Mouse (Mus musculus): ENCODE data around the gene Kxd1. TPM values are rescaled to one million over a fixed set of nuclear protein-coding genes. Genes with fewer than 3 reads are reported as not detected.
A peak's percentile ranks its signal among the peaks of the same experiment; 100 is the strongest.

The Kxd1 gene
- polyA plus RNA-seq, 1 experiment from 2014 or later = 45.5 TPM

GRCm38 (mm10) chr8:70486191-70486681 is 41.5 kb downstream of the Kxd1 start:
- 52% methylated on average over 7 of the region's 7 CpGs for WGBS
- Histone ChIP-seq H3K36me3 (ENCODE audit: control insufficient read depth, insufficient read depth) (no peaks in the 10 kb centered on the region), H3K4me3 (replicated peaks; ENCODE audit: low read length) (peak overlapping the region; percentile 69), H3K4me2 (ENCODE audit: low read length) (peak overlapping the region; percentile 84), H3K9me3 (ENCODE audit: control insufficient read depth, low read length) (no peaks in the 10 kb centered on the region), H3K27me3 (replicated peaks; ENCODE audit: control insufficient read depth, insufficient read depth, low read length) (peaks cover 55% of the 10 kb centered on the region), H3K27ac (ENCODE audit: low read length) (no peak overlapping the region), H3K4me1 (replicated peaks; ENCODE audit: control insufficient read depth, insufficient read depth, low read length) (peaks cover 23% of the 10 kb centered on the region), H3K9ac (replicated peaks; ENCODE audit: low read depth, low read length) (peak overlapping the region; percentile 88; the same call in 1 of the 2 replicates)
- no peak for ATAC-seq

- no peak overlapping the region for H3K4me2 ChIP-seq (ENCODE audit: low read length)
- ATAC-seq = no peak
- WGBS = 69% methylated on average over 2 of the region's 2 CpGs
- H3K9me3 ChIP-seq (ENCODE audit: control insufficient read depth, low read length) = no peaks in the 10 kb centered on the region
- no peak overlapping the region for H3K9ac ChIP-seq (replicated peaks; ENCODE audit: low read depth, low read length)
- H3K36me3 ChIP-seq (ENCODE audit: control insufficient read depth, insufficient read depth) = no peaks in the 10 kb centered on the region
- H3K4me3 ChIP-seq (replicated peaks; ENCODE audit: low read length) = no peak overlapping the region
- peaks cover 11% of the 10 kb centered on the region for H3K4me1 ChIP-seq (replicated peaks; ENCODE audit: control insufficient read depth, insufficient read depth, low read length)
- H3K27ac ChIP-seq (ENCODE audit: low read length) = no peak overlapping the region
- peaks cover 26% of the 10 kb centered on the region for H3K27me3 ChIP-seq (replicated peaks; ENCODE audit: control insufficient read depth, insufficient read depth, low read length)
Observed at GRCm38 (mm10) chr8:70482943-70483342, 44.8 kb downstream of the Kxd1 start.

GRCm38 (mm10) chr8:70481908-70482307 is 45.8 kb downstream of the Kxd1 start:
- no peaks in the 10 kb centered on the region for H3K9me3 ChIP-seq (ENCODE audit: control insufficient read depth, low read length)
- H3K36me3 ChIP-seq (ENCODE audit: control insufficient read depth, insufficient read depth) = no peaks in the 10 kb centered on the region
- no peak overlapping the region for H3K4me3 ChIP-seq (replicated peaks; ENCODE audit: low read length)
- H3K4me2 ChIP-seq (ENCODE audit: low read length) = no peak overlapping the region
- peaks cover 23% of the 10 kb centered on the region for H3K27me3 ChIP-seq (replicated peaks; ENCODE audit: control insufficient read depth, insufficient read depth, low read length)
- no peak overlapping the region for H3K27ac ChIP-seq (ENCODE audit: low read length)
- H3K4me1 ChIP-seq (replicated peaks; ENCODE audit: control insufficient read depth, insufficient read depth, low read length) = peaks cover 15% of the 10 kb centered on the region
- ATAC-seq = no peak
- 81% methylated on average over 3 of the region's 3 CpGs for WGBS
- no peak overlapping the region for H3K9ac ChIP-seq (replicated peaks; ENCODE audit: low read depth, low read length)

GRCm38 (mm10) chr8:70477269-70477982 is 50.3 kb downstream of the Kxd1 start:
- no peaks in the 10 kb centered on the region; the same call in 1 of the 2 replicates for H3K27me3 ChIP-seq (replicated peaks; ENCODE audit: control insufficient read depth, insufficient read depth, low read length)
- H3K4me1 ChIP-seq (replicated peaks; ENCODE audit: control insufficient read depth, insufficient read depth, low read length) = peaks cover 14% of the 10 kb centered on the region
- H3K27ac ChIP-seq (ENCODE audit: low read length) = no peak overlapping the region
- ATAC-seq = peak; percentile 34
- H3K36me3 ChIP-seq (ENCODE audit: control insufficient read depth, insufficient read depth) = no peaks in the 10 kb centered on the region
- WGBS = under 1% methylated on average over 21 of the region's 21 CpGs
- H3K9me3 ChIP-seq (ENCODE audit: control insufficient read depth, low read length) = no peaks in the 10 kb centered on the region
- peak overlapping the region; percentile 58 for H3K4me3 ChIP-seq (replicated peaks; ENCODE audit: low read length)
- H3K9ac ChIP-seq (replicated peaks; ENCODE audit: low read depth, low read length) = no peak overlapping the region
- peak overlapping the region; percentile 72 for H3K4me2 ChIP-seq (ENCODE audit: low read length)

GRCm38 (mm10) chr8:70476333-70477268 is 51.2 kb downstream of the Kxd1 start, which contains the start of gene Klhl26:
Klhl26 (minus strand) TSS chr8:70476968.
- WGBS = under 1% methylated on average over 50 of the region's 53 CpGs
- Histone ChIP-seq H3K27me3 (replicated peaks; ENCODE audit: control insufficient read depth, insufficient read depth, low read length) (no peaks in the 10 kb centered on the region; the same call in 1 of the 2 replicates), H3K4me3 (replicated peaks; ENCODE audit: low read length) (peak within 1 kb of the TSS; percentile 58), H3K9ac (replicated peaks; ENCODE audit: low read depth, low read length) (peak within 1 kb of the TSS; percentile 75), H3K4me2 (ENCODE audit: low read length) (peak within 1 kb of the TSS; percentile 72), H3K9me3 (ENCODE audit: control insufficient read depth, low read length) (no peaks in the 10 kb centered on the region), H3K4me1 (replicated peaks; ENCODE audit: control insufficient read depth, insufficient read depth, low read length) (peaks cover 14% of the 10 kb centered on the region), H3K27ac (ENCODE audit: low read length) (no peak within 1 kb of the TSS), H3K36me3 (ENCODE audit: control insufficient read depth, insufficient read depth) (no peaks in the 10 kb centered on the region)
- peak; percentile 84 for ATAC-seq

- Histone ChIP-seq H3K4me1 (replicated peaks; ENCODE audit: control insufficient read depth, insufficient read depth, low read length) (peaks cover 7% of the 10 kb centered on the region), H3K27ac (ENCODE audit: low read length) (no peak overlapping the region), H3K4me3 (replicated peaks; ENCODE audit: low read length) (no peak overlapping the region), H3K9me3 (ENCODE audit: control insufficient read depth, low read length) (no peaks in the 10 kb centered on the region), H3K9ac (replicated peaks; ENCODE audit: low read depth, low read length) (no peak overlapping the region), H3K4me2 (ENCODE audit: low read length) (no peak overlapping the region), H3K36me3 (ENCODE audit: control insufficient read depth, insufficient read depth) (no peaks in the 10 kb centered on the region), H3K27me3 (replicated peaks; ENCODE audit: control insufficient read depth, insufficient read depth, low read length) (no peaks in the 10 kb centered on the region)
- no peak for ATAC-seq
- 95% methylated on average over 7 of the region's 7 CpGs for WGBS
Observed at GRCm38 (mm10) chr8:70471856-70472255, 55.9 kb downstream of the Kxd1 start.

GRCm38 (mm10) chr8:70469938-70470337 is 57.8 kb downstream of the Kxd1 start:
- Histone ChIP-seq H3K9me3 (ENCODE audit: control insufficient read depth, low read length) (no peaks in the 10 kb centered on the region), H3K27me3 (replicated peaks; ENCODE audit: control insufficient read depth, insufficient read depth, low read length) (no peaks in the 10 kb centered on the region), H3K4me3 (replicated peaks; ENCODE audit: low read length) (no peak overlapping the region), H3K4me2 (ENCODE audit: low read length) (no peak overlapping the region), H3K27ac (ENCODE audit: low read length) (no peak overlapping the region), H3K36me3 (ENCODE audit: control insufficient read depth, insufficient read depth) (no peaks in the 10 kb centered on the region), H3K4me1 (replicated peaks; ENCODE audit: control insufficient read depth, insufficient read depth, low read length) (no peaks in the 10 kb centered on the region), H3K9ac (replicated peaks; ENCODE audit: low read depth, low read length) (no peak overlapping the region)
- no peak for ATAC-seq
- WGBS = 54% methylated on average over 2 of the region's 2 CpGs

GRCm38 (mm10) chr8:70469295-70469916 is 58.4 kb downstream of the Kxd1 start:
- no peak for ATAC-seq
- no peak overlapping the region for H3K27ac ChIP-seq (ENCODE audit: low read length)
- WGBS = 54% methylated on average over 10 of the region's 10 CpGs

GRCm38 (mm10) chr8:70468733-70469132 is 59.0 kb downstream of the Kxd1 start:
- H3K4me3 ChIP-seq (replicated peaks; ENCODE audit: low read length) = no peak overlapping the region
- no peak overlapping the region for H3K4me2 ChIP-seq (ENCODE audit: low read length)
- no peak for ATAC-seq
- WGBS = 91% methylated on average over 4 of the region's 4 CpGs
- H3K9me3 ChIP-seq (ENCODE audit: control insufficient read depth, low read length) = no peaks in the 10 kb centered on the region
- H3K9ac ChIP-seq (replicated peaks; ENCODE audit: low read depth, low read length) = no peak overlapping the region
- no peaks in the 10 kb centered on the region for H3K27me3 ChIP-seq (replicated peaks; ENCODE audit: control insufficient read depth, insufficient read depth, low read length)
- H3K36me3 ChIP-seq (ENCODE audit: control insufficient read depth, insufficient read depth) = no peaks in the 10 kb centered on the region
- no peak overlapping the region for H3K27ac ChIP-seq (ENCODE audit: low read length)
- no peaks in the 10 kb centered on the region for H3K4me1 ChIP-seq (replicated peaks; ENCODE audit: control insufficient read depth, insufficient read depth, low read length)

More at GRCm38 (mm10) chr8:70469295-70469916, 58.4 kb downstream of the Kxd1 start:
- H3K36me3 ChIP-seq (ENCODE audit: control insufficient read depth, insufficient read depth) = no peaks in the 10 kb centered on the region
- H3K9me3 ChIP-seq (ENCODE audit: control insufficient read depth, low read length) = no peaks in the 10 kb centered on the region
- no peak overlapping the region for H3K9ac ChIP-seq (replicated peaks; ENCODE audit: low read depth, low read length)
- H3K4me1 ChIP-seq (replicated peaks; ENCODE audit: control insufficient read depth, insufficient read depth, low read length) = no peaks in the 10 kb centered on the region
- no peak overlapping the region for H3K4me2 ChIP-seq (ENCODE audit: low read length)
- H3K4me3 ChIP-seq (replicated peaks; ENCODE audit: low read length) = no peak overlapping the region
- H3K27me3 ChIP-seq (replicated peaks; ENCODE audit: control insufficient read depth, insufficient read depth, low read length) = no peaks in the 10 kb centered on the region

Data from forebrain, embryonic 16.5 days (tissue).